Mouse (Mus musculus) lung, postnatal 14 days (tissue): ENCODE data around the gene Iqcn.

Experiments used
- DNase-seq: peaks from one replicate; pipeline ENCODE4 v3.0.0; 2021

Iqcn gene

DNA sequence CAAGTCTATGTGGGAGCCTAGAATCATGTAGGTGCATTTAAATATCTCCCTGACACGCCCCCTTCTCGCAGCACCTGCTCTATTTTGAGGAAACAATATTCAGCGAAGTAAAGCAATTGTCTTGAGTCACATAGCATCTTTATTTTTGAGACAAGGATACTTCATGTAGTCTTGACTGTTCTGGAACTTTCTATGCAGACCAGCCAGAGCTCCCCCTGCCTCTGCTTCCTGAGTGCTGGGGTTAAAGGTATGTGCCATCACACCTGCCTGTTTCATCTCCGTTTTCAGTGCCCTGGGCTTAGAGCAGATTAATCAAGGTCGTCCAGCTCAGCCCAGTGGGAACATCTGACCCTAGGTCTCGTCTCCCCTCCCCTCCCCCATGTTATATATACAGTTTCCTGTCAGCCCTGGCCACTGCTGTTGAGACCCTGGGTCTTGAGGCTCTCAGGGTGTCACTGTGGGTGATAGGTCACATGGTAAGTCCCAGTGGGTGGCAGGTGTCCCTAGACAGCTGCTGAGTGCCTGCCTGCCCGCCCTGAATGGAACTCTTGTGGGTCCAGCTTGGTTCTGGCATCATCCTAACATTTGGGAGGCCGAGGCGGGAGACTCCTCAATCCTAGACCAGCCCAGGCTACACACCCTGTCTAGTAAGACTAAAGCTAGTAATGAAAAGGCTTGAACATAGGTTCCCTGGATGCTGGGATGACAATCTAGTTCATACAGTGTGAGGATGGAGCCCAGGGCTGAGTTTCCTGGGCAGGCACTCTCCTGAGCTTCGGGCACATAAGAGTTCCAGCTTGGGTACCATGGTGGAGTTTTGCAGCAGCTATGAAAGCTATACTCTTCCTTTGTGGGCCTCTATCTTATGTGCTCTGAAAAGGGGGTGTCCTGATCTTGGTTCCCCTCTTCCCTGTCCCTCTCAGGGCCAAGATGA is 1.9 kb upstream of the Iqcn start:
- no peak for DNase-seq

DNA sequence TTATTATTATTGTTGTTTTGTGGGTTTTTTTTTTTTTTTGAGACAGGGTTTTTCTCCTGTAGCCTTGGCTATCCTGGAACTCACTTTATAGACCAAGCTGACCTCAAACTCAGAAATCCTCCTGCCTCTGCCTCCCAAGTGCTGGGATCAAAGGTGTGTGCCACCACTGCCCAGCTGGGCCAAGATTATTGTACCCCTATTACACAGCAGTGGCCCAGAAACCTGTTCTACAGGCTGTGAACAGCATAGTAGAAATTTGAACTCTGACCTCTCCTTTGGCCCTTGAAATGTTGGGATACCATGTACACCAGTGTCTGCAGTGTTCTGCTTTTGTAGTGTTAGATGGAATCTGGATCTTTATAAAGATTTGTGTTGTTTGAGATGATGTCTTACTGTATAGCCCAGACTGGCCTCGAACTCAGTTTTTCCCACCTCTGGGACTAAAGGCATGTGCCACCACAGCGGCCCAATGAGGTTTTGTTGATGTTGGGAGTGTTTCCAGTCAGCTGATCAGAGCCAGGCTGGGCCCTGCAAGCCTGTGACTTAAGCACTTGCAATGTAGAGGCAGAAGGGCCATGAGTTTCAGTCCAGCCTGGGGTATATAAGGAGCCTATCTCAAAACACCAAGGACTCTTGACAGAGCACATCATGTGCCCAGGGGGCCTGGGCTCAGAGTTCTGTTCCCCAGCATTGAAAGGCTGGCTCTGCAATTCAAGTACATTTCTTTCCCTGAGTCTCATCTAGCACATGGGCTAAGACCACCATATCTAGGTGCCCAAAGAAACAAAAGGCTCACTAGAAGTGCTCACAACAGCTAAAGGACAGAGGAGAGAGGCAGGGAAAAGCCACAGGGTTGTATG is 1.0 kb upstream of the Iqcn start:
- DNase-seq: no peak

DNA sequence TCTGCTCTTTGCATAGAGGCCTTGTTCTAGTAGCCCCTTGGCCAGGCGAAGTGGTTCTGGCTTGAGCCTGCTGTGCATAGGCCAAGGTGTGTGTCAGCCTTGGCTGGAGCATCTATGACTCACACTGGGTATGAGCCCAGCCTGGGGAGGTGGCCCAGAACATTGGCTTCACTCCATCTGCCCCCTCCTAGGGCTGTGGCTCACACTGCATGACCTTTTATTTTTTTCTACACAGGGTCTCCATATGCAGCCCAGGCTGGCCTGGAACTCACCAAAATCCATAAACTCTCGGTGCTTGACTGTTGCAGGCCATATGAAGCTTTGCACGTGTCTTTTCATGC is 445 bp upstream of the Iqcn start:
- peak; percentile 73 for DNase-seq

DNA sequence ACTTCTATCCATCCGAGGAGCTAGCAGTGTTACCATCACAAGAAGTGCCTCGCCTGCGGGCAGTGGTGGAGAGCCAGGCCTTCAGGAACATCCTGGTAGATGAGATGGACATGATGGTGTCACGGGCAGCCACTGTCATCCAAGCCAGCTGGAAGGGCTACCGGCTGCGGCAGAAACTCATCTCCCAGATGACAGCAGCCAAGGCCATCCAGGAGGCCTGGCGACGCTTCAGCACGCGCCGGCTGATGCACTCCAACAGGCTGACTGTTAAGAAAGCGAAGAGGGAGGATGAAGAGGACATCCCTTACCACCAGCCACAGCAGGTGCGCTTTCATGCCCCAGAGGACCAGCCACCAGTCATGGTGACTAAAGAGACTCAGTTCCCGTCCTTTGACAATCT is 5.0 kb downstream of the Iqcn start:
- DNase-seq: no peak

DNA sequence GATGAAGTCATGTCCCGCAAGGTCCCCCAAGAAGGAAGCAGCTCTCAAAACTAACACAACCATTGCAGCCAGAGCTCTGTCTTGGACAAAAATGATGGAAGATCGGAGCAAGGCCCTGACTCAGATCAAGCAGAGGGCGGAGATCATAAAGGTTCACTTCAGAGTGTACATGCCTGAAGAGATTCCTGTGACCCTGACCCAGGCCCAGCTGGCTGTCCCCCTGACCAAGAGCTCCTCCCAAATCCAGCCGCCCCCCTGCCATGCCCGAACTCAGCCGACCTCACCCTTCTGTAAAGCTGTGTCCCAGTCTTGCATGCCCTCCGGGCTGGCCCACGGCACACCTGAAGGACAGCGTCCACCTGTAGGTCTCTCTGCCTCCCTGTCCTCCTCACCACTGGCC is 6.5 kb downstream of the Iqcn start:
- no peak for DNase-seq

DNA sequence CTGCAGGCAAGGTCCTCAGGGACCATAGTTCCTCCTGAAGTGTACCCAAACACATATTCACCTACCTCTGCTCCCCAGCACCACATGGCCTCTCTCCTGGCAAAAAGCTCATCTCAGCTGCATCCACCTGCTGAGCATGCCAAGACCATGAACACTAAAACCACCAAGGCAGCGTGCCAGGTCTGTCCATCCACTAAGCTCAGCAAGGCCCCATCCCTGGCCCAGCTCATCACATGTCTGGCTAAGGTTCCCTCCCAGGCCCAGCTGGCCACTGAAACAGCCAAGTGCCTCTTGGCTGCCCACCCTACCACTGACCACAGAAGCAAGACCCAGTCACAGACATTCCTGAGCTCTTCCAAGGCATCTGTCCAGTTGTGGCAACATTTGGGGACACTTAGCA is 7.0 kb downstream of the Iqcn start:
- DNase-seq: no peak

DNA sequence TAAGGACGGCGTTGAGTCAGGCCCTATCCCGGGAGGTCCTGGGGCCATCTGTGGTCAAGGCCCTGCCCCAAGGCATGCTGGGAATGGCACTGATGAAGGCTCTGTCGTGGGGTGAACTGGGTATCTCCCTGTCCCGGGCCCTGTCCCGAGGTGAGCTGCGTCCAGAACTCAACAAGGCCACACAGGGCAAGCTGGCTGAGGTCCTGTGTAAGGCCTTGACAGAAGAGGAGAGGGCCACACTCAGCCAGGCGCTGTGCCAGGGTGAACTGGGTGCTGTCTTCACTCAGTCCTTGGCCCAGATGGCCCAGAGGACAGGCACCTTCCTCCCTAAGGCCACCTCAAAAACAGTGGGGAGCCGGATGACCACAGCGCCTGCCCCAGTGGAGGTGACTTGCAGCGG is 7.8 kb downstream of the Iqcn start:
- DNase-seq: no peak

DNA sequence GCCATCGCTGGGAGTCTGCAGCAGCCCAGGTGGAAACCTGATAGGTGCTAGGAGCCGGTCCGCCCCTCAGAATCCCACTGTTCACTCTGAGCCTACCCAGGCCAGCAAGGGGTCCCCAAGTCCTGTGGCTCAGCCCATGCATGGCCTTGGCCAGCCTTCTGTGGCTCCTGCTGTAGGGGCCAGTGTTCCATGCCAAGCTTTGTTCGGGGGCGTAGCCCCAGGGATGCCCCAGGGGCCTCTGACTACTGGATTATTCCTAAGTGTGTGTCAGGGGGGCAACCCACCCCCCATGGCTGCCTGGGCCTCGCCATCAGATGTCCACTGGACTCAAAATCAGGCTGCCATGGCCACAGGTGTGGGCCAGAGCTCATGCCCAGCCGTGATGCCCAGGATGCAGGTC is 10.7 kb downstream of the Iqcn start:
- DNase-seq: no peak

DNA sequence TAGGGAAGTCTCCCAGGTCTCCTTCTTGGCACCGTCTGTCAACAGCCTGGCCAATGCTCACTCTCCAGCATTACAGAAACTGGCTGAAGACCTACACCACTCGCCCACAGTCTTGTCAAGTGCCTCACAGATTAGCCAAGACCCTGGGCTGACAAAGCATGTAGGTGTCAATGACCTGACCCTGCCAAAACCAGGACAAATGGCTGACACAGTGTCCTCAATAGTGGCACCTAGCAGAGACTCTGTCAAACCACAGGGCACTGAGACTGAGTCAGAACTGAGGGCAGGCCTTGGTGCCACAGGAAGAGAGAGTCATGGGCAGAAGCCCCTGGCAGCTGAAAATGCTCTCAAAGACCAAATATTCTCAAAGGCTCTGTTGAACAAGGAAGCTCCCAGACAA is 11.8 kb downstream of the Iqcn start:
- no peak for DNase-seq

DNA sequence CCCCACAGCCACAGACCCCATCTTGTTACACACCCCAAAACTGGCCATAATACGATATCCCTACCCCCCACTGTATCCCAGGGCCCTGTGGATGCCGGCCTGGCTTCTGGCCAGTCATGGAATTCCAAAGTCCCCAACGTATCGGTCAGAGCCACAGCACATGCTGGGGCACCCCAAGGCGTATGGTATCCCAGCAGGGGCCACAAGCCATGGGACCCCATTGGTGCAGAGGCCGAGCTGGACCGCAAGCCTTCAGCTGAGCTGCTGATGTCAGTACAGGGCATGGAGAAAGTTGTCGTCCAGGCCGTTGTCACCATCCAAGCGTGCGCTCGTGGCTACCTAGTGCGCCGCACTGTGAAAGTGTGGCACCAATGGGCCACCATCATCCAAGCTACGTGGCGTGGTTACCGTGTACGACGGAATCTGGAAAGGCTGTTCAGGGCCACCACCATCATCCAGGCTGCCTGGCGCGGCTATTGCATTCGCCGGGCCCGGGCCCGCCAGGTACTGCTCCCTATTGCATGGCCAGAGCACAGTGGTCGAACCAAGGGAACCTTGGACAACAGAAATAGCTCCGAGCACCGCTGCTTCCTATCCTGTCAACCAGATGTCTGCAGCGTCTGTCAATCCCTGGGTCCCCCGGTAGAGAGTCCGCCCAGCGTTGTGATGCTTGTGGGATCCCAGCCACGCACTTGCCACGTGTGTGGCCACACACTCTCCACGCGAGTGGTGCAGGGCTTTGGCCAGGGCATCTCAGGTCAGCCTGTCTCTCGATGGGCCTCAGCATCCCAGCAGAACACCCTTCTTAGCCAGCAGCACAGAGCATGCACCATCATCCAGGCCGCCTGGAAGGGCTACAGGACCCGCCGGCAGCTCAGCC is 13.5 kb downstream of the Iqcn start:
- DNase-seq: no peak

DNA sequence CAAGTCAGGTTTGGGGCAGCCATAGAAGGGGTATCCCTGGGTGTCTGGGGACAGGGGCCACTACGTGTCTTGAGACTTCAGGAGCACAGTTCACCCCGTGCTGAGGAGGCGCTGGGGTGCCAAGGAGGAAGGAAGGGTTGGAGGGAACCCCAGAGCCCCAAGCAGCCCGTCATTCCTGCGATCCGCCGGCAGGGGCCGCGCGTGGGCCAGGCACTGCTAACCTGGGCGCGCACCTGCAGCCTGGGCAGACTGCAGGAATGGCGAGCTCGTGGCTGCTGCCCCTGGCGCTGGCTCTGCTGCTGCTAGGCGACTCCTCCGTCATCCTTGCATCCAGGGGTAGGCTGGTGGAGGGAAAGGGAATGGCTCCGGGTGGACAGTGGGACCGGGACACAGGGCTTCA is 15.0 kb downstream of the Iqcn start, which contains the start of gene Gm3336:
Gene Gm3336, plus strand, starts transcription at position 247 of the 400 bp plus-strand sequence.
- peak; percentile 76 for DNase-seq

DNA sequence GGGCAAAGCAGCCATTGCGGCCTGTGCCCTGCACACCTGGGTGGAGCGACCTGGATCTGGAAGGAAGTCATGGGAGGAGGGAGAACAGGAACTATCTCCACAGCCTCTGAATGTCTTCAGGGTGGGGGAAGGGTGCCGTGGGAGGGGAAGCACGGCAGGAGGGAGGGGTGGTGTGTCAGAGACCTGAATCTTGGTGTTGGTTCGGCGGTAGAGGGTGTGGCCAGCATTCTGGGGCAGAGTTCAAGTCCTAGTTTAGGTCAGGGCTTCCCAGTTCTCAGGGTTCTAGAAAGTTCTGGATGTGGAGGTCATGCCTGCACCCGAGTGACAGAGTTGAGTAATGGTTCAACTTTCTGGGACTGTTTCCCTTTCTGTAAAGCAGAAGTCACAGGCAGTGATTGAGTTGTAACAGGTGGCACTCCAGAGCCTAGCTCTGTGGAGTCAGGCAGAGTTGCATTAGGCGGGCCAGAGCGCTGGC is 16.6 kb downstream of the Iqcn start:
- no peak for DNase-seq

DNA sequence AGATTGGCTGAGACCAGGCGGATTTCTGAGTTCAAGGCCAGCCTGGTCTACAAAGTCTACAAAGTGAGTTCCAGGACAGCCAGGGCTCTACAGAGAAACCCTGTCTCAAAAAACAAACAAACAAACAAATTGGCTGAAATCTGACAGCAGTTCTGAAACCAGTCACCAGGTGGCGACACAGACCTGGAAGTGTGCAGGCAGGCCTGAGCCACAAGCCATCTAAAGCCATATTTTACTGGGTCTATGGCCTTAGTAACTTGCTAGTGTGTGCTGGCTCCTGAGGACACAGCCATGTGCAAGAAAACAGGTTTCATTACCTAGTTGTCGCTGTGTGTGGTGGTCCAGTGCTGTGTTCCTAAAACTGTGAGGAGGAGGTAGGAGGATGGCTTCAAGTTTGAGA is 17.5 kb downstream of the Iqcn start:
- peak; percentile 87 for DNase-seq

DNA sequence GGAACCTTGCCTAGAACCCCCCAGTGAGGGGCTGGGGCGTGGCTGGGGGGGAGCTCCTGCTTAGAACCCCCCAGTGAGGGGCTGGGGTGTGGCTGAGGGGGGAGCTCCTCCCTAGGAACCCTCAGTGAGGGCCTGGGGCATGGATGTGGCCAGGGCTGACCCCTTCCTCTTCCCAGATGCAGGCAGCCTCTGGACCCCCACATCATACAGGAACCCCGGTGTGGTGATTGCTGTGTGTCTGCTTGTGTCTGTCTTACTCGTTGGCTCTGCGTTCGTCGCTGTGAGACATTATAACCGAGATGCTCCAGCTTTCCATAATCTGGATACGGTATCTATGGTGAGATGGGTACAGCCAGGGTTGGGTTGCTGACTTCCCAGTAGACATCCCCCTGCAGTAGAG is 18.3 kb downstream of the Iqcn start:
- no peak for DNase-seq

DNA sequence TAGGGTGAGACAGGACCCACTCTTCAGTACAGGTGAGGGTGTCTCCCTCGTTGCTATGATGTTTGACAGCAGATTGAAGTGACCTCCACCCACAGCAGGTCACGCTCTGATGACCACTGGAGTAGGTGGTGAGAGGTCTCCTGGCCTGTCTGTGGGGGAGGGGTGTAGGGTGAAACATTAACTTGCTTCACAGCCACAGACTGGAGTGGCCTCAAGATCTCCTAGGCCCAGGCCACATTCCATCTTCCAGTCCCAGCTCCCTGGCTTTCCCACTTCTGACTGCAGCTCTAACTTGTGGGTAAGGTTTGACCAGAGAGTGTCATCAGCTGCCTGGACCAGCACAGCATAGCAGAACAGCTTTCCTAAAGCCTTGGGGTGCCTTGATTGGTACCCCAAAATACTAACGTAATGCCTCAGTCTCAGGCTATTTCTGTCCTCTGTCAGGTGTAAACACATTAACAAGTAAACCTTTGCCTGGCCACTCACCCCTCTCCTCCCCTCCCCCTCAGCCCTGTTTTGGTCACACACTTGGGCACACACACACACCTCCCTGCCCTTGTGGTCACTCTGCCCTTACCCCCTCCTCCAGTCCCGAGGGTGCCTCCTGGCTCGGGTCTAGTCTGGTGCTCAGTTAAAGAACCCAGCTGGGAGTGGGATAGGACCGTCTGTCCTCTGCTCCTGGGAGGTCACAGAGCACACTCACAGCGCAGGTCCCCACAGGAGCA is 20.4 kb downstream of the Iqcn start, which contains the start of gene Pde4c:
Gene Pde4c, plus strand, starts transcription at position 235 of the 725 bp plus-strand sequence.
- DNase-seq: peak; percentile 67

DNA sequence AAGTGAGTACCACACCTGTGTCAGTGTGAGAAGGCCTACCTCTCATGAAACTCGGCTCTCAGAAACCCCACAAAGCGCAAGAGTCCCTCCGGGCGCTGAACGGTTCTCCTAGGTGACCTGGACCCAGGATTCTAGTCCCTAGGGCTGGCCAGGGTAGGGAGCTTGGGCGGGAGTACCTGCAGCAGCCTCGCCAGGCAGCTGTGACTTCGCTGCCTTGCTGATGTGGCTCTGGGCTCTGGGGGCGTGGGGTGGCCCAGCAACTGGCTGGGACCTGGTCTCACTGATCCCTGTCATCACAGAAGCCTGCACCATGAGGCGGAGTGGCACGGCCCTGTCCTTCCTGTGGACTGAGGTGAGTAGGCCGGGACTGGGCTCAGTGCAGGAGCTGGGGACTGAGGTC is 21.0 kb downstream of the Iqcn start:
- no peak for DNase-seq

DNA sequence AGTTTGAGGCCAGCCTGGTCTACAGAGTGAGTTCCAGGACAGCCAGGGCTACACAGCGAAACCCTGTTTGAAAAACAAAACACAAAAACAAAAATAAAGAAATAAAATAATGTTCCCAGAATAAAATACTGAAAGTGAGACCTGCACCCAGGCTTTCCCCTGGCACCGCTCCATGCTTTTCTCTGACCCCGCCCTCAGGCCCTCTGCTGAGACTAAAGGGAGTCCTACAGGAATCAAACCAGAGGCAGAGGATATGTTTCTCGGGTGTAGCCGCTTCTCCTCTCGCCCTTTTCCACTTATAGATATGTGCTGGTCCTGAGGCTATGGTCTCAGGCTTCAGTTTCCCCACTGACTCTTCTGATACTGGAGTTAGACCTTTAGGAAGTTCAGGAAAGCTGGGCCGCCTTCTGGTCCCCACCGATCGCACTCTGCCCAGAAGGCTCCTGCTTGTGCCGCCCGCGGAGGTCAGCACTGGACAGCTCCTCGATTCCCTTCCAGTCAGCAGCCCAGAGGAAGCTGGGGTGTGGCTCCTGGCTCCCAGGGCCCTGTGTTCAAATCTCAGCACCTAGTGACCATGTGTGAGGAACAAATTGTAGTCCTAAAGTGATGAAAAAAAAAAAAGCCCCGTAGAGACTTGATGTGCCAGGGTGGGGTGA is 22.7 kb downstream of the Iqcn start:
- DNase-seq: peak; percentile 67

DNA sequence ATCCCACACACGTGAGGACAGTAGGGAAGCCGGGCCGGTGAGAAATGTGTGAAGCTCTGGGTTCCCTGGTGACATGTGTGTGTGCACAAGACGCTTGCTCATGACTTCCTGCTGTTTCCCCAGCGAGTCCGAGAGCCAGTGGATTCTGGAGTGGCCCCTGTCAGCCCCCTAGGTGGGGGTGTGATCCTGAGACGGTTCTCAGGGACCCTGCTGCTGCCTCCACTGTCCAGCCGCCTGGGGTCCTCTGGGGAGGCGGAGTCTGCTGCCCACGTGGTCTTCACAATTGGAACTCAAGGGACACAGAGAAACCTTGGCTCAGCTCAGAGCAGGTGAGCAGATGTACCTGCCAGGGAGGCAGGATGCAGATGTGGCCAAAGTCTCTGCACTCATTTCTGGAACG is 23.5 kb downstream of the Iqcn start:
- no peak for DNase-seq

DNA sequence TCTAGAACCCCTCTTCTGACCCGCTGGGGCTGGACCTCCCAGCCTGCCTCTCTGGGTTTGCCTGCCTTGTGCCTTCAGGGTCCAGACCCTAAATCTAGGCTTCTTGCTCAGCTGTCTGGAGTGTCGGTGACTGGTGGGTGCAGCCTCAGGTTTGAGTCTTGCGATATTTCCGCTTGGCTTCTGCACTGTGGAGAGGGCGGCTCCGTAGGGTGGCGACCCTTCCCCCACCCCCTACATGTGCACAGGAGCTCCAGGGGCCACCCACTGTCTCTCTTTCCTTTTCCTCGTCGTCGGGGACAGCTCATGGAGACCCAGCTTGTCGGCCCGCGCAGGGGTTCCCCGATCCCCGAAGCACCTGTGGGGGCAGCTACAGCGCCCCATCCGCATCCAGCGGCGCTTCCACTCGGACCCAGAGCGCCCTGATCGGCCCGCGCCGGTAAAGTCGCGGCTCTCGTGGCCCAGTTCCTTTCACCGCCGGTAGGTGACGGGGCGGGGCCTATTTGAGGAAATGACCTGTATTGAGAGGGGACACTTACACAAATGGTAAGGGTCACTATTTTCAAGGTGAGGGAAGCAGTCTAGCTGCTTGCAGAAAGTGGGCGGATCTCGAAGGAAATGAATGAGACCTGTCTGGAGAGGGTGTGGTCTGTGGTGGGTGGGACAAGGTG is 26.7 kb downstream of the Iqcn start:
- no peak for DNase-seq

DNA sequence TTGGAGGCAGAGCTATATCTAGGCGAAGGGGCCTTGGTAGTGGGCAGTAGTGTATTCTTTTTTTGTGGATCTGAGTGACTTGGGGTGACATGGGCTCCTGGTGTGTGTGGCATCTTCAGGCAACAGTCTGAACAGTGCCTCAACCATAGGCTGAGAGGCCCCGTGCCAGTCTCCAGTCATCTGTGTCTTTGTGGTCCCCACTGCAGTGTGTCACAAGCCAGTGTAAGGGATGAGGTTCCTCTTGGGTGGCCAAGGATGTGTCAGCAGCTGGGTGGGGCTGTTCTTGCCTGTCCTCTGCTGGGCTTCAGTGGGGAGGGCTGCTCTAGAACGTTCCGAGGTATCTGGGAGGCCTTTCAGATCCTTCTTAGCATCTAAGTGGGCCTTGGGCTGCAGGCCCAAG is 27.7 kb downstream of the Iqcn start:
- no peak for DNase-seq

DNA sequence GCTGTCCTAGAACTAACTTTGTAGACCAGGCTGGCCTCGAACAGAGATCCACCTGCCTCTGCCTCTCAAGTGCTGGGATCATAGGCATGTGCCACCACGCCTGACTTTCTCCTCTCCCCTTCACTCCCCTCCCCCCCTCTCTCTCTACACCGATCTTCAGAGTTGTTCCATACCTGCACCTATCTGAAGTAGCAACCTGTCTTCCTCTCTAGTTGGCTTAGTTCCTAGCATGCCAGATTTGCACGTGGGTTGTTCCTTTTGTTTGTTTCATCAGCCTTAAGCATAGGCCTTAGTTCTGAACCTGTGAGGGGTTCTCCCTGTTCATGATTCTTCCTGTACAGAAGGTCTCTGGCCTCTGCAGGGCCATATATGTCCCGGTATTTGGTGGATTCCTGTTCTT is 34.4 kb downstream of the Iqcn start:
- no peak for DNase-seq
